Mouse (Mus musculus) fibroblast of lung, adult 2 months (primary cell): Measurements from ENCODE around the gene Bet1.

Experiments used
- DNase-seq: peaks from one replicate; pipeline ENCODE4 v3.0.0-alpha.2; 2011; ENCODE audit warnings: low read depth

Gene Bet1

GRCm38 (mm10) chr6:4086663-4087454, at the start of gene Bet1:
Gene Bet1 (minus strand): TSS chr6:4086972.
- DNase-seq = peak; percentile 86

GRCm38 (mm10) chr6:4132239-4132638, 45.5 kb upstream of the Bet1 start:
- DNase-seq = no peak

GRCm38 (mm10) chr6:4131149-4131548, 44.4 kb upstream of the Bet1 start:
- no peak for DNase-seq

GRCm38 (mm10) chr6:4118611-4119010, 31.8 kb upstream of the Bet1 start:
- no peak for DNase-seq

- no peak for DNase-seq
These were observed 3.7 kb upstream of the Bet1 start for GRCm38 (mm10) chr6:4090423-4090822.

- no peak for DNase-seq
These were observed 14.5 kb downstream of the Bet1 start for GRCm38 (mm10) chr6:4072281-4072680.

GRCm38 (mm10) chr6:4069714-4070113, 17.1 kb downstream of the Bet1 start:
- no peak for DNase-seq

GRCm38 (mm10) chr6:4054387-4054786, 32.4 kb downstream of the Bet1 start:
- DNase-seq = no peak

- no peak for DNase-seq
These were observed 33.9 kb downstream of the Bet1 start for GRCm38 (mm10) chr6:4052843-4053242.

GRCm38 (mm10) chr6:4047200-4047599, 39.6 kb downstream of the Bet1 start:
- no peak for DNase-seq

GRCm38 (mm10) chr6:4041821-4042220, 45.0 kb downstream of the Bet1 start:
- no peak for DNase-seq

- DNase-seq = peak; percentile 40
These were observed 55.8 kb downstream of the Bet1 start for GRCm38 (mm10) chr6:4030956-4031355.
